Mouse (Mus musculus) induced T-regulatory cell, adult 2 months (primary cell): ENCODE data around the gene Zfp711.

ENCODE experiments used
- DNase-seq: peaks from one replicate; pipeline ENCODE4 v3.0.0-alpha.2; 2012; ENCODE audit warnings: low read depth

The Zfp711 gene

DNA sequence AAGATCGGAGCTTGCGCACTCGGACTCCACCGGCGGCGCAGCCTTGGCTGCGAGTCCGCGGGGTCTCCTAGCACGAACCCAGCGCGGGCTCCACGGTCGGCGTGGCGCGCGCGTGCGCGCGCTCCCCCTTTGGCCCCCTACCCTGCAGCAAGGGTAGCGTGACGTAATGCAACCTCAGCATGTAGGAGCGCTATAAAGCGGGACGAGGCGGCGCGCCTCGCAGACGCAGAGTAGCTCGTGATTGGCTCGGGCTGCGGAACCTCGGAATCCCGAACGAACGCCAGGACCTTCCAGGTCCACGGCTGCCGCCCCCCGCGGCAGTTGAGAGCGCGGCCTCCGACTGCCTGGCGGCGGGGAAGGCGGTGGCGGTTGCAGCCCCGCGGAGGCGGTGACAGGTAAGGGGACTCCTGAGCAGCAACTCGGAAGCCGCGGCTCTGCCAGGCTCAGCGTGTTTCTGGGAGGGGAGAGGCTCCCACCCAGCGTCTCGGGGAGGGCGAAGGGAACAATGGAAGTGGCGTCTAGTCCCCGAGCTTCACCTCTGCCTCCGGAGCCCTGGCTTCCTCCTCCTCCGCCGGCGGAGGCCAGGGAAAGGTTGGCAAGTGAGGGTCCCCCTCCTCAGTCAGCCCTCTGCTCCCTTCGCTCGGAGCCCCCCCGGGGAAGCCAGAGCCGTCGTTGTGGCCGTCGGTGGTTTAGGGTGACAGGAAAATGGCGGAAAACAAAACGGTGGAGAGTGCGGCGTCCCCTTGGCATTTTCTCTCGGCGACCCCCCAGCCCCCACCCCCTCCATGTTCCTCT lies at the start of gene Zfp711:
TSS of gene Zfp711 (plus strand) at position 16 of the 795 bp plus-strand sequence.
- no peak for DNase-seq

DNA sequence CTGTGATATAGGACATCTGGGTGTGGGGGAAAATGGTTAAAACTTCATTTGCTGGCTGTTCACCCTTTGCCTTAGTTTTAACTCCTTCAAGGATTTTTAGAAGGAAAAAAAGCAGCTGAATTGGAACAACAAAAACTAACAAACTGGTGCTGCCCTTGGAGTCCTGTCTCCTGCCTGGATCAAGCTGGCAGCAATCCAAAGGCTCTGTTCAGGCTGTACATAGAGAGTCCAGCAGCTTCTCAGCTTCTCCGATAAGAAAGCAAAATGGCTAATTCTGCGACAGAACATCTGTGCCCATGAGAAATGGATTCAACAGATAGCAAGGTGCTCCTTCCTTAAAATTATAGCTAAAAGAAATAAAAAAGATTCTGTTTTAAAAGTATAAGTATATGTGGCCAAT lies 32.6 kb upstream of the Zfp711 start:
- DNase-seq, result no peak

DNA sequence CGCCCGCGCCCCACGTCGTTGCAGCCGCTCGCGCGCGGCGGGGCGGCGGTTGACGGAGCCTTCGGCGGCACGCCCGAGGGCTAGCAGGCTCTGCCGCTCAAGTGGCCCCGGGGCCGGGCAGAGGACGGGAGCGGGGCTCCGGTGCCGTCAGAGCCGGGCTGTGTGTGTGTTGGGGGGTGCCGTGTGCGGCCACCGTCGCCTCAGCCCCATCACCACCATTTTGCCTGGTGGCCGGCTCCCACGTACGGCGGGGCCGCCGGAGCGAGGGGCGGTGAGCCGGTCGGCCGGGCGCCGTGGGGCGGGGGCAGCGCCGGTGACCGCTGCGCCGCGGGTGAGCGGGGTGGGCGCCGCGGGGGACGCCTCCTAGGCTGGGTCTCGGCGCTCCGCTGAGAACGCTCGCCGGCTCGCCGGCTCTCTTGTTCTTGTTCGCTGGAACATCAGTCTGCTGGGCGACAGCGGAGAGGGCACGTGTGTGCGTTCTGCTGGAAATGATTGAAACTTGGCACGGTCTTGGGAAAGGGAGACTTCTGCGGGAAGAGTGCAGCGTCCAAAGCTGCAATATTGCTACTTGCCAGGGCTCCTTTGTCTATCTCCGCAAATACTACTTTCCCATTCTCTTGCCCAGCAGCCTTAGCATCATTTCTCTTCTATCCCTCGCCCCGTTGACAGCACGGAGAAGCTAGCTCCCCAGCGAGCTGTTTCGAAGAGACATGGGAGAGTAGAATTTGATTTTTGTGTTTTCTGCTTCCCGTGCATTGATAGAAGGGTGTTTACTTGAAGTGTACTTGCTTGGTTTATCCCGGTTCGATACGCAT lies 1.2 kb downstream of the Zfp711 start:
- DNase-seq, result no peak

DNA sequence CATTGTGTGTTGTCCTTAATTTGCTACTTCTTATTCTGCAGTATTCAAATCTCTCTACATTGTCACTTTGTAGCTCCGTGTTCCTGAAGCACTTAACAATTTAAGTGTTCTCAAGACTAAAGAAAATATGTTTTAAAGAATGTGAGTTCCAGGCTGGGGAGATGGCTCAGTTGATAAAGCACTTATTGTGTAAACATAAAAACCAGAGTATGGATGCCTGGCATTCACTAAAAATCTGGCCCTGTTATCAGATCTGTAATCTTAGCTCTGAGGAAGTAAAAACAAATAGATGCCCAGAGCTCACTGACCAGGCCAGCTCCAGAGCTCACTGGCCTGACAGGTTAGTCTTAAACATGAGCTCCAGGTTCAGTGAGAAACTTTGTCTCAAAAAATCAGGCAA lies 75.2 kb downstream of the Zfp711 start:
- no peak for DNase-seq

DNA sequence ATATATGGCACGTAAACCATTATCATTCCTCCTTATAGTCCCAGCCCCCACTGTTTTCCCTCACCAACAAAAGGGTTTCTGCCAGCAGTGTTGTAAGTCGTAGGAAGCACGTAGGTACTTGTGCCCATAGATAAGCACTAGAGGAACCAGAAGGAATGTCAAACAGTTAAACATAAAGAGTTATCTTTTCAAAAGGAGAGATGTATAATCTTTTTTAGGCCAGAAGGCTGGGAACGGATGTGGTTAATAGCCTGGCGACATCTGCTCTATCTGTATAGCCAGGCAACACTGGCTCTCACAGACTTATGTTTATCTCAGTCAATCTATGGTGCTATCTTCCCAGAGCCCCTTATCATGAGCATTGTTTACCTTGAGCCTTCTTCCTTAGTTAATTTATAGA lies 80.3 kb downstream of the Zfp711 start:
- no peak for DNase-seq
